Mouse (Mus musculus) cortical plate, adult 2 months (tissue): ENCODE measurements at regions not wholly inside any gene's neighbourhood (a gene's known extent, or its start where the extent isn't known, plus 50 kb on each side); places are given as distances from the start of the nearest gene placed in this dataset.
A peak's percentile ranks its signal among the peaks of the same experiment; 100 is the strongest.

Experiments
- CTCF ChIP-seq: fragments of 200-500 bp; IDR thresholded peaks from 2 replicates; pipeline ENCODE4 v1.5.1; 2011; ENCODE audit warnings: mild to moderate bottlenecking, control low read depth, low read length; ENCODE audit not compliant: insufficient read depth; ENCODE audit errors: extremely low read depth
- POLR2A ChIP-seq: fragments of 200-500 bp; IDR thresholded peaks from 2 replicates; pipeline ENCODE4 v1.6.1; 2011; ENCODE audit warnings: mild to moderate bottlenecking, low read length, control low read depth; ENCODE audit not compliant: insufficient read depth; ENCODE audit errors: extremely low read depth

- peak; percentile 52; the same call in 1 of the 2 replicates for TF ChIP-seq CTCF
- TF ChIP-seq POLR2A: no peak
Observed at GRCm38 (mm10) chr19:27576478-27576877, 146.9 kb upstream of the Pum3 start.
